Mouse (Mus musculus): ENCODE measurements around the gene Ets1. TPM values are rescaled to one million over a fixed set of nuclear protein-coding genes. Genes with fewer than 3 reads are reported as not detected.

Gene Ets1
- polyA plus RNA-seq, 1 experiment: 0.06 TPM

DNA sequence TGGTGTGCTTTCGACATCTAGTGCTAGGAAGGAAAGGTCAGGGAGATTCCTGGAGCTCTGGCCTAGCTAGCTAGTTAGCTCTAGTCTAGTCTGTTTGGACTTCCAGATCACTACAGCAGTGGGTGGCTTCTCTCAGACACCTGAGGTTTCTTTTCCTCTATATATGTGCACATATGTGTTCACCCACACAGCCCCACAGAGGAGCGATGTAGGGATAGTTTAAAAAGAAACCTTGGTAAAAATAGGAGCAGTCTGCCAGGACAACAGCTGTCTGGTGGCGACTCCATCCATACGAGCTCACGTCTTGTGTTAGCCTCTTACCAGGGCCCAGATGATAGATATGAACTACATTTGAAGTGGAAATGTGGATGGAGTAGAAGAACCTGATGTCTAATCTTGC, 112.5 kb downstream of the Ets1 start:
- Histone ChIP-seq H3K4me3 (replicated peaks) (no peak overlapping the region), H3K9me3 (ENCODE audit: control insufficient read depth, low read length) (no peaks in the 10 kb centered on the region), H3K27me3 (ENCODE audit: control insufficient read depth) (no peaks in the 10 kb centered on the region), H3K36me3 (ENCODE audit: control insufficient read depth) (no peaks in the 10 kb centered on the region), H3K4me1 (ENCODE audit: control insufficient read depth) (no peaks in the 10 kb centered on the region)
- TF ChIP-seq GATA1 (IDR thresholded peaks at IDR 0.05; ENCODE audit: low read length) (no peak), TAL1 (IDR thresholded peaks at IDR 0.05; ENCODE audit: low read length) (no peak)

DNA sequence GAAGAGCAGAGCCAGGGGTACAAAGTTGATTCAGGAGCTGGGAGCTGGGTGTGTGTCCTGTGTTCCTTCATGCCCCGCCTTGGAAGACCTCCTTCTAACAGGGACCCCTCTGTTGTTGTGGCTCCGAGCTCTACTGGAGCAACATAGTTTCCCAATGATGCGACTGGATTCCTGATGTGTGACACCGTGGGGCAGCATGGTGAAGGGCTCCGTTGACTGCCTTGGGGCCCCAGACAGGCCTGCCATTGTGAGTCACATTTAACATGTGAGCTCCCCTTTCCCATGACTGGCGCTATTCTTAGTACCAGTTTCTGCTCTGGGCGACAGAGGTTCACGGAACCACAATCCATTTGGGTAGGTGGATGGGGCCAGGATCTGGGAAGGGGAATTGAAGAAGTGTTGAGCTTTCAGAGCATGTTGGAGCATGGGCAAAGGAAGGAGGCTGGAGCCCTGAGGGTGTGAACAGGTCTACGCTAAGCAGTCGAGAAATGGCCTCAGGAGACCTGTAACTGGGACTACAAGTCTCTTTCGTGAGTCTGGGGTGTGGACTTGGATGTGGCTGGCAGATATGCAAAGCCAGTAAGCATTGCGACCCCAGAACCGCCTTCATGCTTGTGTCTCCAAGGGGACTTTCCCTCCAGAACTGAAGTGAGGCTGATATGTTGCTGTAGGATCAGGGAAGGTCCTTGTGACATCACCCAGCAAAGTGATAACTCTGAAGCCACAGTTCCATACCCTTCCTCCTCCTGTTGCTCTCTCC, 113.9 kb downstream of the Ets1 start:
- Histone ChIP-seq H3K4me1 (ENCODE audit: control insufficient read depth) (no peaks in the 10 kb centered on the region), H3K9me3 (ENCODE audit: control insufficient read depth, low read length) (no peaks in the 10 kb centered on the region), H3K4me3 (replicated peaks) (no peak overlapping the region), H3K36me3 (ENCODE audit: control insufficient read depth) (no peaks in the 10 kb centered on the region), H3K27me3 (ENCODE audit: control insufficient read depth) (no peaks in the 10 kb centered on the region)
- TF ChIP-seq GATA1 (IDR thresholded peaks at IDR 0.05; ENCODE audit: low read length) (no peak), TAL1 (IDR thresholded peaks at IDR 0.05; ENCODE audit: low read length) (no peak)

DNA sequence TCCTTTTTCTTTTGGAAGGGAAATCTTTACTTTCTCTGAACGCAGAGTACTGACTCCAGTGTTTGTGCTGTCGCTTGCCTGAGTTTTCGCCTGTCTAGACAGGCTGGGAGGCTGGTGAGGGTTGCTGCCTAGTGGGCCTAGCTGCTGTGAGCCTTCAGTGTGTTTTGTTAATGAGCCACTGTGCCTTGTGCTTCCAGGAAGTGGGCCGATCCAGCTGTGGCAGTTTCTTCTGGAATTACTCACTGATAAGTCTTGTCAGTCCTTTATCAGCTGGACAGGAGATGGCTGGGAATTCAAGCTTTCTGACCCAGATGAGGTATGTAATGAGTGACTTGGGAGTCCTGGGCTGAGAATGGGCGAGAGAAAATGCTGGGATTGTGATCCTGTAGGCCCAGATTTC, 116.6 kb downstream of the Ets1 start:
- Histone ChIP-seq H3K4me3 (replicated peaks) (no peak overlapping the region), H3K27me3 (ENCODE audit: control insufficient read depth) (no peaks in the 10 kb centered on the region), H3K9me3 (ENCODE audit: control insufficient read depth, low read length) (no peaks in the 10 kb centered on the region), H3K36me3 (ENCODE audit: control insufficient read depth) (no peaks in the 10 kb centered on the region), H3K4me1 (ENCODE audit: control insufficient read depth) (no peaks in the 10 kb centered on the region)
- TF ChIP-seq GATA1 (IDR thresholded peaks at IDR 0.05; ENCODE audit: low read length) (no peak), TAL1 (IDR thresholded peaks at IDR 0.05; ENCODE audit: low read length) (no peak)

DNA sequence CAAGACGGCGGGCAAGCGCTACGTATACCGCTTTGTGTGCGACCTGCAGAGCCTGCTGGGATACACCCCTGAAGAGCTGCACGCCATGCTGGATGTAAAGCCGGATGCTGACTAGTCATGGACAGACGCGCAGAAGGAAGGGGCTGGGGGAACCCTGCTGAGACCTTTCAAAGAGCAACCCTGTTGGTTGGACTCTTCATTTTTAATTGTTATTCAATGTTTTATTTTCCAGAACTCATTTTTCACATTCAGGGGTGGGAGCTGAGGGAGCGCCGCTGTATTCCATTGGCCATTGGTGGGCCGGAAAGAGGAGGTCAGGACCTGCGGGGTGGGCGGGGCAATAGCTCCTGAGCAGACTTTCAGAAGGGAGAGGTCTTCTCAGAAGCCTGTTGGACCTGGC, 118.3 kb downstream of the Ets1 start:
- Histone ChIP-seq H3K9me3 (ENCODE audit: control insufficient read depth, low read length) (no peaks in the 10 kb centered on the region), H3K4me1 (ENCODE audit: control insufficient read depth) (no peaks in the 10 kb centered on the region), H3K4me3 (replicated peaks) (no peak overlapping the region), H3K36me3 (ENCODE audit: control insufficient read depth) (no peaks in the 10 kb centered on the region), H3K27me3 (ENCODE audit: control insufficient read depth) (no peaks in the 10 kb centered on the region)
- TF ChIP-seq GATA1 (IDR thresholded peaks at IDR 0.05; ENCODE audit: low read length) (no peak), TAL1 (IDR thresholded peaks at IDR 0.05; ENCODE audit: low read length) (no peak)

DNA sequence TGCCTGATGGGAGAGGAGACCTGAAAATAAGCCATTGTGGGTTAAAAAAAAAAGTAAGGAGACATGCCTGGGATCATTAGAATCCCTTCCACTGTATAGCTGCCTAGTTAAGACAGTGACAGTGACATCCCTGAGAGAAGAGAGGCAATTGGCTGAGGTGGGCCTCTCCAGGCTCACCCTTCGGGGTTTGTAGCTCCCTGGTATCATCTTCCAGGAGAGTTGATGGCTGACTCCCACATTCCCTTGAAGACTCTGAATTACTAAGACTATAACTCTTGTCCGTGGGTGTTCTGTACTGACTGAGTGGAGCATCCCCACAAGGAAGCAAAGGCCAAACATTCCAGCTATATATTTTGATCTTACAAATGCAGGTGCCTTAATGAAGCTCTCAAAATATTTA, 120.0 kb downstream of the Ets1 start:
- no peaks in the 10 kb centered on the region for H3K9me3 ChIP-seq (ENCODE audit: control insufficient read depth, low read length)
- TF ChIP-seq TAL1 (IDR thresholded peaks at IDR 0.05; ENCODE audit: low read length) (no peak), GATA1 (IDR thresholded peaks at IDR 0.05; ENCODE audit: low read length) (no peak)
- H3K4me1 ChIP-seq (ENCODE audit: control insufficient read depth): no peaks in the 10 kb centered on the region

DNA sequence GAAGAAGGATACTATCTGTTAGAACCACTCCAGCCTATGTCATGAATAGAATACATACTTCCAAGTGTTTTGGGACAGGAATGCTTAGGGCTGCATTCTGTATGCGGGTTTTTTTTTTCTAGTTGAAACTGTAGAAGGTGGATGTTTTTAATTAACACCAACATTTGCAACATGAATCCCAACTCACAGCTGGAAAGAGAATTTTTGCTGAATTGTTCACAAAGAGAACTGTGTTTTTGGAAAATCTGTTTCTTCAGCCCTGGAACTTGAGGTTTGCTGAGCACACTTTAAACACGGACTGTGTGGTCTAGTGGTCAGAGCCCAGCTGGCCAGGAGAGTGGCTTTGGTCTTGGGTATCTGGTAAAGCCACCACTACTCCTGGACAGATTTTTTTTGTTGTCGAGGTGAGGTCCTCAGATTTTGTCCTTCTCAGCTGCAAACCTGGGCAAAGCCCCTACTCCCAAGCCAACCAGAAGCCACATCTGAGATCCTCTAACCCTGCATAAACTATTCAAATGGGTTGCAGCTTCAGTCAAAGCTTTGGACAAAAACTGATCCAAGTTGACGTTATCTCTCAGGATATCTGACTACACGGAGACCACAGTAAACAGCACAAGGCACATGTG, 122.4 kb downstream of the Ets1 start:
- Histone ChIP-seq H3K36me3 (ENCODE audit: control insufficient read depth) (no peaks in the 10 kb centered on the region), H3K4me1 (ENCODE audit: control insufficient read depth) (no peaks in the 10 kb centered on the region), H3K4me3 (replicated peaks) (no peak overlapping the region), H3K27me3 (ENCODE audit: control insufficient read depth) (no peaks in the 10 kb centered on the region), H3K9me3 (ENCODE audit: control insufficient read depth, low read length) (no peaks in the 10 kb centered on the region)
- TF ChIP-seq TAL1 (IDR thresholded peaks at IDR 0.05; ENCODE audit: low read length) (no peak), GATA1 (IDR thresholded peaks at IDR 0.05; ENCODE audit: low read length) (no peak)

More for the DNA sequence above, 120.0 kb downstream of the Ets1 start:
- Histone ChIP-seq H3K4me3 (replicated peaks) (no peak overlapping the region), H3K27me3 (ENCODE audit: control insufficient read depth) (no peaks in the 10 kb centered on the region), H3K36me3 (ENCODE audit: control insufficient read depth) (no peaks in the 10 kb centered on the region)

DNA sequence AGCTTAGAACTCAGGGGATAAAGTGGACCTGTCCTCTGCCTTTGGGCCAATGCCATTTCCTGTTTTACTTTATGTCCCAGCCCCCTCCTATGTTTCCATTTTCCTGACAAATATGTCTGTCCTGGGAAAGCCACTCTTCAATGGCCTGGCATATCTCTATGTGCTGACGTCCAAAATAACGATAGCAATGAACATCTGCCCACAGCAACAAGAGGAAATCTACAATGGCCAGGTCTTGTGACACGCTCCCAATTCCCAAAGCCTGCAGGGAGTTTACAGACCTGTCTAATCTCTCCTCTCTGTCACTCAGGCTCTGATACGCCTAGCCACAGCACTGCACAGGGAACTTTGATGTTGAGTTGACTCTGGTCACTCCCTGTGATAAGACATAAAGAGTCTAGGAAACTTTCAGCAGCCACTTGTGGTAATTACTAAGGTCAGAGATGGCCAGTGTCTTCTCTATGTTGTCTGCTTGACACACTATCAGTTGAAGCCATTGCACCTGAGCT, 124.7 kb downstream of the Ets1 start:
- no peak overlapping the region for H3K4me3 ChIP-seq (replicated peaks)
- H3K27me3 ChIP-seq (ENCODE audit: control insufficient read depth): no peaks in the 10 kb centered on the region
- H3K4me1 ChIP-seq (ENCODE audit: control insufficient read depth): no peaks in the 10 kb centered on the region
- TF ChIP-seq GATA1 (IDR thresholded peaks at IDR 0.05; ENCODE audit: low read length): no peak
- no peak for TF ChIP-seq TAL1 (IDR thresholded peaks at IDR 0.05; ENCODE audit: low read length)
- H3K9me3 ChIP-seq (ENCODE audit: control insufficient read depth, low read length): no peaks in the 10 kb centered on the region
- H3K36me3 ChIP-seq (ENCODE audit: control insufficient read depth): no peaks in the 10 kb centered on the region

DNA sequence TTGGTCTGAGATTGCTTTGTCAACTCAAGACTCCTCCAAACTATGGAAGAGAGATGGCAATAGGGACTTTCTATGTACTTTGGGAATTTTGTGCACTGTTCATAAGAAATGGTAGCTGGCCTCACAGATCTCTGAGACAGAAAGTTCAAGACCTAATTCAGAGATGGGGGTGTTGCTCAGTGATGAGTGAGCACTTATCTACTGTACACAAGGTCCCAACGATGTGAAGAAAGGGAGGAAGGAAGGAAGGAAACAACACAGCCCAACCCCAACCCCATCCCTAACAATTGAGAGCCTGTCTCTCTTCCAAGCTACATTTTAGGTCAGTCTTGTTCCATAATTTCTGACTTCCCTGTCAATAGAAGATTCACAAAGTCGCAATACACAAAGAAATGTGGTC, 125.3 kb downstream of the Ets1 start:
- TF ChIP-seq TAL1 (IDR thresholded peaks at IDR 0.05; ENCODE audit: low read length): no peak
- no peak for TF ChIP-seq GATA1 (IDR thresholded peaks at IDR 0.05; ENCODE audit: low read length)
- no peak overlapping the region for H3K4me3 ChIP-seq (replicated peaks)
- no peaks in the 10 kb centered on the region for H3K9me3 ChIP-seq (ENCODE audit: control insufficient read depth, low read length)
- H3K27me3 ChIP-seq (ENCODE audit: control insufficient read depth): no peaks in the 10 kb centered on the region
- no peaks in the 10 kb centered on the region for H3K36me3 ChIP-seq (ENCODE audit: control insufficient read depth)
- H3K4me1 ChIP-seq (ENCODE audit: control insufficient read depth): no peaks in the 10 kb centered on the region

DNA sequence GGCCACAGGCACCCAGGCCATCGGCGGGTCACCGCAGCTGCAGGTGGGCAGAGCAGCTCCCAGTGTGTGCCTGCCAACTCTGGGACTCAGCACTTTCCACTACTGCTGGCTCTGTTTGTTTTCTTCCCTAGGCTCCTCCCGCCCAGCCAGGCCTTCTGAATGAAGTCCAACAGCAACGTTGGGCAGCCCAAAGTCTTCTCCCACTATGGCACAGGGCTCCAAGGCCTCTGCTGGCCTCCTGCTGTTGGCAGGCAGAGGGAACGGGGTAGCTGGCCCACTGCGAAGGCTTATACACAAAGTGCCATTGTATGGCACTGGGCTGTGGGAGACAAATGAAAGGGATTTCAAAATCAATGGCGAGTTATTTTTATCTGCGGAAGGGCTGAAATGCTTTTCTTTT, 128.4 kb downstream of the Ets1 start:
- TF ChIP-seq TAL1 (IDR thresholded peaks at IDR 0.05; ENCODE audit: low read length) (no peak), GATA1 (IDR thresholded peaks at IDR 0.05; ENCODE audit: low read length) (no peak)
- H3K4me1 ChIP-seq (ENCODE audit: control insufficient read depth): no peaks in the 10 kb centered on the region
- H3K4me3 ChIP-seq (replicated peaks): no peak overlapping the region
- no peaks in the 10 kb centered on the region for H3K27me3 ChIP-seq (ENCODE audit: control insufficient read depth)
- no peaks in the 10 kb centered on the region for H3K36me3 ChIP-seq (ENCODE audit: control insufficient read depth)
- H3K9me3 ChIP-seq (ENCODE audit: control insufficient read depth, low read length): no peaks in the 10 kb centered on the region
